Mouse (Mus musculus): ENCODE results near the gene Zfp36.
A peak's percentile ranks its signal among the peaks of the same experiment; 100 is the strongest.

Gene Zfp36

DNA sequence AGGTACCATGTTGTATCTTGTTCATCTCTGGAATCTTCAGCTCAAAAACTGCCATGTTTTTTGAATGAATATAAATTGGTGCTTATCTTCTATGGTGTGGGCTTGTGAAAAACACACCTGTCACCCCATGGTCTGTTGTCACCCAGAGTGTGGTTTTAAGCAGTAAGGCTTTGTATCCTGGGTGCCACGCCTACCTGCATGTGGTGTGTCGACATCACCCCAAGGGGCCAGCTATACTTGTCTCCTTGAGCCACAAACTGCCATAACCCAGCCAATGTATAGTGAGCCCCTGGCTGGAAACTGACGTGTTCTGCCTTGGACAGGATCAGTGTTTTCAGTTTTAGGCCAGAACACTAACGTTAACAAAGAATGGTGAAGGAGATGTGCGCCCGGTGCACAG is 4.1 kb upstream of the Zfp36 start:
- ATAC-seq (ENCODE audit: low TSS enrichment): no peak

GRCm38 (mm10) chr7:28383606-28384005 is 3.6 kb upstream of the Zfp36 start:
- ATAC-seq (ENCODE audit: low TSS enrichment): no peak

- peak; percentile 78 for ATAC-seq (ENCODE audit: low TSS enrichment)
Measured at GRCm38 (mm10) chr7:28382981-28383396, 2.9 kb upstream of the Zfp36 start.

GRCm38 (mm10) chr7:28382347-28382951 is 2.4 kb upstream of the Zfp36 start:
- ATAC-seq (ENCODE audit: low TSS enrichment): peak; percentile 21; the same call in 1 of the 2 replicates

- no peak for ATAC-seq (ENCODE audit: low TSS enrichment)
Measured at GRCm38 (mm10) chr7:28381938-28382337, 1.9 kb upstream of the Zfp36 start.

DNA sequence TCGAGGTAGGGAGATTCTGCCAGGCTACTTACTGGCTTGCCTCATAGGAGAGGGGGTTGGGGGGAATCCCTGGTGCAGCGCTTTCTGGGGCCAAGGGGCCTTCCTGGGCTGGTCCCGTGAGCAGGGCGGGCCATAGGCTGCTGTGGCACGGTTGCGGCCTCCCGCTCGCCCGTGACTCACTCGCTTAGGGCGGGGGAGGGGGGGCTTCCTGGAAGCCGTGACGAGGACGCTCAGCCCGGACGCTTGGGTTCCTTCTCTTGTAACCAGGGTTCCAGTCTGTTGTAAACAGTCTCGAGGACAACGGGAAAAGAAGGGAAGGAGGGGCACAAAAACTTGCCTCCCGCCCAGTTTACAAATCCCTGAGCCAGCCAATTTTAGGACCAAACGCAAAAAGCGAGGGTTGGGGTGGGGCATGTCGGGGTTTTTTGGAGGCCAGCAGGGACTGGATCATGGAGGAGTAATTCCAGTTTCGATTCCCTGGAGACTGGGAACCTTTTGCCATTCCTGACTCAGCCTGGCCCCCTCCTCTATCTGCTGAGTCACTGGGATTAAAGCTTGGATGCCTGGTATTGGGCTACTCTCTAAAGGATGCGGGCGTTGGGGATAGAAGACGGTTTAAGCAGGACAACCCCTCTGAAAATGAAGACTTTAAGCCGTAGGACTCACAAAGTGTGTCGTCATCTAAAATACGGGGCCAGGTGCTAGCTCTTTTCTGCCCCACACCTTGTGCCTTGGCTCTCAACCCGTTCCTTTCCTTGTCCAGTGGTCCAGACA is 1.2 kb upstream of the Zfp36 start:
- no peak for ATAC-seq (ENCODE audit: low TSS enrichment)

DNA sequence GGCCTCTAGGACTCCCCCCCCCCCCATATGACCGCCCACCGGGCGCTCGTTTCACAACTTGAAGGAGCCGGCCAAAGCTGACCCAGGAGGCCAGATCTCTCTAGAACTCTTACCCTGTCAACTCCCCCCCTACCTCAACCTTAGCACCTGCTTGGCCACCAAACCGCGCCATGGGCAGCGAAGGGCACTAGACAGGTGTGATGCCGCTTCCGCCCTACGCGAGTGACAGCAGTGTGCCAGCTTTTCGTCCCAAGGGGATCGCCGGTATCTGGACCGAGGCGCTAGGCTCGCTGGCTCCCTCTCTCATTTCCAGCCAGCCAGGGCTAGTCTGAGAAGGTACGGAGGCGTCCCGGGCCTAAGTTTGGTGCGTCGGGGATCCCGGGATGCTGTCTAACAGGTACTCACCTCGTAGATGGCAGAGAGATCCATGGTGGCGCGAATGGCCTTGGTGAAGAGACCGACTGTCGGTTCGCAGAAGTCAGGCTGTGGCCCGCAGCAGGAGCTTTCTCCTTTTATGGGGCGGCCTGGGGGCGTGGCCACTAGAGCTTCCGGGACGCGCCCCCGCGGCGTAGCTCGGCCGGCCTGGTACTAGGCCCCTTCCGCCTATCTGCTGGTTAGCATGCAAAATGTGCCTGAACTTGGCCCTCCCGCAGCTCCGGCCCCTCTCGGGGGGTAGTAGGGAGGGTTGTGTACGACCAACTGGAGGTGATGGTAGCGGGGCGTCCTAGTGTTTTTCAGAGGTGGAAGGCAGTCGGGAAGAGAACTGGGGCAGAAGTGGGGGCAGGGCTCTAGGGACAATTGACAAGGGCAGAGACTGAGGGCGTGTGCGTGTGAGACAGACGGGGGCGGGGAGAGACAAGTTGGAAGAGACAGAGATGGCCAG is 1.0 kb downstream of the Zfp36 start:
- ATAC-seq (ENCODE audit: low TSS enrichment): peak; percentile 26; the same call in 1 of the 2 replicates

DNA sequence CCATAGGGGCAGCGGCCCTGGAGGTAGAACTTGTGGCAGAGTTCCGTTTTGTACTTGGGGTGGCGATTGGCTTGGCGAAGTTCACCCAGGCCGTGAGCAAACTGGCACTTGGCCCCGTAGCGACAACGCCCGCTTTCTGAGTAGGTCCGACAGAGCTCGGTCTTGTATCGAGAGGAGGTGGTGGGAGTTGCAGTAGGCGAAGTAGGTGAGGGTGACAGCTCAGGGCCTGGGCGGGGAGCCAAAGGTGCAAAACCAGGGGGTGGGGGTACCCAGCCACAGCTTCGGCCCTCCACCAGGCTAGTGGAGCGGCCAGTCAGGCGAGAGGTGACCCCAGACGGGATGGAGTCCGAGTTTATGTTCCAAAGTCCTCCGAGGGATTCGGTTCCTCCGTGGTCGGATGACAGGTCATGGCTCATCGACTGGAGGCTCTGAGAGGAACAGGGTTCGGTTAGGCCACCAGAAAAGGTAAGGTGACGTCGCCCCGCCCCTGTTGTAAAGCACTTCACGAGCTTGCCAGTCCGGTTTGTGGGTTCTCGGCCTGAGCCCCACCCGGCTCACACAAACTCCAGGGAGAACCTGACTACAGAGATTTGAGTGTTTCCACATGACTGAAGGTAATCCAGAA is 1.9 kb downstream of the Zfp36 start:
- ATAC-seq (ENCODE audit: low TSS enrichment): no peak

- ATAC-seq (ENCODE audit: low TSS enrichment): no peak
Measured at GRCm38 (mm10) chr7:28377190-28378065, 2.6 kb downstream of the Zfp36 start.

DNA sequence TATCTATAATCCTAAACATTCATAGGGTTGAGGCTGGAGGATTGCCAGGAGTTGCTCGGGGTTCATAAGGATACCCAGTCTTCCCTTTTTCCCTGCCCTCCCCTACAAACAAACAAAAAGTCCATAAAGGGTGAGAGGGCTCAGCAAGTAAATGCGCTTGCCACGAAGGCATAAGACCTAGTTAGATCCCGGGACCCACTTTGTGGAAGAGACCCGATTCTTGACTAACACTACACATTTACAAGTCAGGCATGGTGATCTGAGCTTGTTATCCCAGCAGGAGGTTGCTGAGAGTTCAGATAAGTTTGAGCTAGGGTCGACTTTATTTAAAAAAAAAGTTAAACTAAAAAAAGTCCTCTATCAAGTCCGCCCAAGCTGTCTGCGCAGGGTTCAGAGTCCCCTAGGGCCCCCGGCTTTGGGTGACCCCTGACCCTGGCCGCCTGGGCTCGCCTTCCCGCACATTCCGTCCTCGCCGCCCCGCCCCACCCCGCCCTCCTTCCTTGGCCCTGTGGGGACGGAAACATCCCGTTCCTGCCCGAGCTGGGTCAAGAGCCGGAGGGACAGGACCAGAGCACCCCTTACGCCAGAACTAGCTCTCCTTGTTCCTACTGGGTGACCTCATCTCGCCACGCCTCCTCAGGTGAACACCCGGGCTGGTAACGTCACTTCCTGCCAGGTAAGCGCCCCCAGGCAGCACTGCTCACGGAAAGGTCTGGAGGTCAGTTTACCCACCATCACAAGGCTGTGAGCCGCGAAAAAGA is 3.9 kb downstream of the Zfp36 start:
- no peak for ATAC-seq (ENCODE audit: low TSS enrichment)

DNA sequence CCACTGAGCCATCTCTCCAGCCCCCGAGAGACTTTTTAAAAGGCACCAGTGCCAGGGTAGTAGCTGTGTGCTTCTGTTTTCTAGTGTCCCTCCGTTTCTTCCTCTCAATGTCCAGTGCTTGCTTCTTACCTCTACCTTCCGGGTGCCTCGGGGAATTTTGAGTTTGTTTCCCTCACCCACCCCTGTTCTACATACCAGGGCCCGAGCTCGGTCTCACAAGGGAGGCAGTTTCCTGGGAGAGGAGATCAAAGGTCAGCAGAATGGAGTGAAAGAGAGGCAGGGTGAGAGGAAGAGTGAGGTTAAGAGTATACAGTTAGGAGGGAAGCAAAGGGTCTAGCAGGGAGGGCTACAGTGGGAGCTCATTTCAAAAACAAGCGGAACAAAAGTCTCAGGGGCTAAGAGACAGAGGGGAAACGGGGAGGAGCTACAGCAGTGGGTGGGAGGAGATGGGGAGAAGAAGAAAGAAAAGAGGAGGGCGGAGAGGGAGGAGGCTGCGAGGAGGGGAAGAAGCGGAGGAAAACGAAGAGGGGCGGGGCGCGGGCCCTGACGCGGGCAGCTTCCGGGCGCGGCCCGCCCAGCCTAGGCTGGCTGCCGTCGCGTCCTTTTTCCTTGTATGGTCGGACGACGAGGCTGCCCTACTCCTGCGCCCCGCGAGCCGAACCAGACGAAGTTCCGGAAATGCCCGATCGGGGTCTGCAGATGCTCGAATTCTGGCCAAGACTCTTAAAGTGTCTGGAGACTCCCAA is 4.7 kb downstream of the Zfp36 start:
- no peak for ATAC-seq (ENCODE audit: low TSS enrichment)

DNA sequence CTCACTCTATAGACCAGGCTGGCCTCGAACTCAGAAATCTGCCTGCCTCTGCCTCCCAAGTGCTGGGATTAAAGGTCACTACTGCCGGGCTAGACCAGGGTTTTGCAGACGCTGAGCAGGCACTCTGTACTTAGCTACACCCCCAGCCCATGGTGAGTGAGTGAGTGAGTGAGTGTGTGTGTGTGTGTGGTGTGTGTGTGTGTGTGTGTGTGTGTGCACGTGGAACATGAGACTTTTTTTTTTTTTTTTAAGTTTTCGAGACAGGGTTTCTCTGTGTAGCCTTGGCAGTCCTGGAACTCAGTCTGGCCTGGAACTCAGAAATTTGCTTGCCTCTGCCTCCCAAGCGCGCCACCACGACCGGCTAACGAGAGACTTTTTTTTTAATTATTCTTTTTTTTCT is 5.4 kb downstream of the Zfp36 start:
- no peak for ATAC-seq (ENCODE audit: low TSS enrichment)

DNA sequence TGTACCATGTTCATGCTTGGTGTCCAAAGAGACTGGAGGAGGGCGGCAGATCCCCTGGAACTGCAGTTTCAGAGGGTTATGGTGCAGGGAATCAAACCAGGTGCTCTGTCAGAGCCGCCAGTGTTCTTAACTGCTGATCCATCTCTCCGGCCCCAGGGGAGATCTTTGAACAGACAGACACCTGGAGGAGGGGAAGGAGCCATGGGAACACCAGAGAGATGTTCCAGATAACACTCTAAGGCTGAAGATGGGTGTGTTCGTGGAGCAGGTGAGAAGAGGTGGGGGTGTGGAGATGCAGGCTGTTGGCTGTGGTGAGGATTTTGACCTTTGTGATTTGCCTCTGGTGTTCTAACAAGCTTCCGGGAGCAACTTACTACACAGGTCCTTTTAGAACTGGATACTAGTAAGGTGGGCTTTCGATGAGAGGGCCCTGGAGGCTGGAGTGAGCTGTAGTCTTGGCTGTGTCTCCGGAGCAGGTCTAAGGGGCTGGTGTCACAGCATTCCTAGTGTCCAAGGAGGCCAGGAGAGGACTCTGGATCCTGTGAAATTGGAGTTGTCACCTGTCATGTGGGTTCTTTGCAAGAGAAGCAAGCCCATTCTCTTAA is 6.1 kb downstream of the Zfp36 start:
- ATAC-seq (ENCODE audit: low TSS enrichment): no peak

GRCm38 (mm10) chr7:28373131-28373581 is 6.9 kb downstream of the Zfp36 start:
- 0 out of 2 replicates have a peak, but pooled peaks have one; percentile 11 for ATAC-seq (ENCODE audit: low TSS enrichment)

GRCm38 (mm10) chr7:28372251-28373108 is 7.6 kb downstream of the Zfp36 start, which contains the start of gene Plekhg2:
TSS of gene Plekhg2 (minus strand) at chr7:28372599.
- ATAC-seq (ENCODE audit: low TSS enrichment): peak; percentile 71

- no peak for ATAC-seq (ENCODE audit: low TSS enrichment)
Measured at GRCm38 (mm10) chr7:28371514-28371989, 8.5 kb downstream of the Zfp36 start.

DNA sequence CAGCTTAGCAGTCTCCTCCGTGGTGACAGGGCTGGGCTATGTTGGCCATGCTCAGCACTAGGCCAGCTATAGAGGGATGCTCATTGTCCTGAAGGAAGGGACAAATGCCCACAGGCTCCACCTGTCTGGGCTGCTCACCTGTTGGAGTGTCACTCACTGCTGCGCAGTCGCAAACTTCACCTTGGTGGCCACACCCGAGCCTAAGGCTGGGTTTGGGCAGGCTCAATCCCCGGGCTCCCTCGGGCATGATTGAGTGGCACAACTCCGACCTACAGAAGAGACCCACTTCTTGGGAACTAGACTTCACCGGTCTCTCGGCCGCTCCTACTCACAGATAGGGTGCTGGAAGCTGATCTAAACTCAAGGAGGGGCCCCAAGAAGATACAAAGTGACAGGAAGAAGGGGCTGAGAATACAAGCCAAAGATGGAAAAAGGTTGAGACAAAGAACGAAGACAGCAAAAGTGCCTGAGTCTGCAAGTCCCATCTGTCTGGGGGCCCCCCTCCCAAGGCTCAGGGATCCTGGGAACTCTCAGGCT is 9.0 kb downstream of the Zfp36 start:
- ATAC-seq (ENCODE audit: low TSS enrichment): no peak
